Mouse (Mus musculus): ENCODE data around the gene Rnaset2a.

GRCm38 (mm10) chr17:8195685-8196376 is 47.9 kb upstream of the Rnaset2a start:
- no peak for TF ChIP-seq CTCF (conservative IDR thresholded peaks at IDR 0.05; ENCODE audit: low read length)
- no peak for TF ChIP-seq POU5F1 (IDR thresholded peaks at IDR 0.05; ENCODE audit: borderline replicate concordance, low read length)
- TF ChIP-seq NANOG (IDR thresholded peaks at IDR 0.05; ENCODE audit: borderline replicate concordance, low read length), result no peak

Data from E14TG2a.4 (cell line).